Mouse (Mus musculus) heart, embryonic 13.5 days (tissue): ENCODE measurements around the gene Man2a1. TPM values are rescaled to one million over a fixed set of nuclear protein-coding genes. Genes with fewer than 3 reads are reported as not detected.

Experiments
- ATAC-seq: fragments of 200-750 bp; cut with Nextera tagmentation; 2 replicates; pipeline ENCODE4 v1.8.0; 2017; ENCODE audit warnings: moderate TSS enrichment; ENCODE audit not compliant: insufficient number of reproducible peaks, low FRiP score, low TSS enrichment; ENCODE audit errors: extremely low read depth
- H3K27ac ChIP-seq: fragments of 300-500 bp; sonication (generic); replicated peaks from 2 replicates; pipeline ENCODE4 v1.5.1; 2015; ENCODE audit warnings: moderate library complexity, mild to moderate bottlenecking, inconsistent platforms
- H3K27me3 ChIP-seq: fragments of 300-500 bp; sonication (generic); replicated peaks from 2 replicates; pipeline ENCODE4 v1.6.1; 2015; ENCODE audit warnings: mild to moderate bottlenecking, inconsistent platforms
- H3K36me3 ChIP-seq: fragments of 300-500 bp; sonication (generic); 2 replicates; pipeline ENCODE4 v1.6.1; 2015; ENCODE audit warnings: mild to moderate bottlenecking, inconsistent platforms
- H3K4me1 ChIP-seq: fragments of 300-500 bp; sonication (generic); 2 replicates; pipeline ENCODE4 v1.6.1; 2015; ENCODE audit warnings: inconsistent platforms
- H3K4me2 ChIP-seq: fragments of 300-500 bp; sonication (generic); 2 replicates; pipeline ENCODE4 v1.6.1; 2015; ENCODE audit warnings: inconsistent platforms, mild to moderate bottlenecking, moderate library complexity
- H3K4me3 ChIP-seq: fragments of 300-500 bp; sonication (generic); 2 replicates; pipeline ENCODE4 v1.5.1; 2015; ENCODE audit warnings: moderate library complexity, mild to moderate bottlenecking, inconsistent platforms
- H3K9ac ChIP-seq: fragments of 300-500 bp; sonication (generic); 2 replicates; pipeline ENCODE4 v1.6.1; 2015; ENCODE audit warnings: inconsistent platforms, mild to moderate bottlenecking, moderate library complexity
- H3K9me3 ChIP-seq: fragments of 300-500 bp; sonication (generic); 2 replicates; pipeline ENCODE4 v1.6.1; 2016; ENCODE audit warnings: inconsistent platforms
- WGBS: fragments of 180-500 bp; shearing (Covaris S2); methylation state at CpG from one replicate; pipeline ENCODE4 v1.1.7; 2015; ENCODE audit warnings: mixed read lengths; 5-methylcytosine and 5-hydroxymethylcytosine counted together
- polyA plus RNA-seq: library from polyadenylated mRNA; unstranded; fragments of >200 nt; fragmentation: Nextera tagmentation; extraction: Ambion mirVana; gene quantifications from 2 replicates; pipeline ENCODE4 v1.2.1, GENCODE M21; 2015

The Man2a1 gene
- polyA plus RNA-seq, 1 experiment from 2014 or later: 4.4 TPM

GRCm38 (mm10) chr17:64629486-64629885, 28.9 kb downstream of the Man2a1 start:
- 77% methylated on average over 5 of the region's 5 CpGs for WGBS
- Histone ChIP-seq H3K27me3 (peaks cover 4% of the 10 kb centered on the region; the same call in 1 of the 2 replicates), H3K27ac (no peak overlapping the region), H3K4me3 (no peak overlapping the region), H3K4me1 (peaks cover 6% of the 10 kb centered on the region; the same call in 1 of the 2 replicates), H3K36me3 (peaks cover 35% of the 10 kb centered on the region), H3K9ac (no peak overlapping the region), H3K9me3 (no peaks in the 10 kb centered on the region), H3K4me2 (no peak overlapping the region)
- ATAC-seq: no peak

GRCm38 (mm10) chr17:64630506-64630905, 30.0 kb downstream of the Man2a1 start:
- peaks cover 33% of the 10 kb centered on the region for H3K36me3 ChIP-seq
- no peak overlapping the region for H3K4me2 ChIP-seq
- H3K4me3 ChIP-seq: no peak overlapping the region
- peaks cover 6% of the 10 kb centered on the region; the same call in 1 of the 2 replicates for H3K4me1 ChIP-seq
- no peak overlapping the region for H3K9ac ChIP-seq
- H3K27ac ChIP-seq: no peak overlapping the region
- 75% methylated on average over 12 of the region's 12 CpGs for WGBS
- H3K9me3 ChIP-seq: no peaks in the 10 kb centered on the region
- peaks cover 8% of the 10 kb centered on the region; the same call in 1 of the 2 replicates for H3K27me3 ChIP-seq
- ATAC-seq: no peak

GRCm38 (mm10) chr17:64637868-64638537, 37.5 kb downstream of the Man2a1 start:
- Histone ChIP-seq H3K36me3 (peaks cover 20% of the 10 kb centered on the region), H3K9me3 (no peaks in the 10 kb centered on the region), H3K27me3 (peaks cover 51% of the 10 kb centered on the region), H3K4me1 (peaks cover 14% of the 10 kb centered on the region), H3K9ac (no peak overlapping the region), H3K4me3 (no peak overlapping the region), H3K4me2 (no peak overlapping the region), H3K27ac (no peak overlapping the region)
- WGBS: 82% methylated on average over 8 of the region's 8 CpGs
- no peak for ATAC-seq

- Histone ChIP-seq H3K4me3 (no peak overlapping the region), H3K9me3 (no peaks in the 10 kb centered on the region), H3K27me3 (peaks cover 68% of the 10 kb centered on the region)
Measured at GRCm38 (mm10) chr17:64641376-64641775, 40.8 kb downstream of the Man2a1 start.

GRCm38 (mm10) chr17:64643644-64644043, 43.1 kb downstream of the Man2a1 start:
- Histone ChIP-seq H3K36me3 (peaks cover 12% of the 10 kb centered on the region), H3K27me3 (peaks cover 74% of the 10 kb centered on the region), H3K4me3 (no peak overlapping the region), H3K9ac (no peak overlapping the region), H3K27ac (no peak overlapping the region), H3K9me3 (no peaks in the 10 kb centered on the region), H3K4me2 (peak overlapping the region; percentile 24), H3K4me1 (peaks cover 29% of the 10 kb centered on the region)
- ATAC-seq: no peak
- whole genome bisulfite sequencing: 23% methylated on average over 7 of the region's 7 CpGs

More at GRCm38 (mm10) chr17:64641376-64641775, 40.8 kb downstream of the Man2a1 start:
- 72% methylated on average over 3 of the region's 3 CpGs for WGBS
- Histone ChIP-seq H3K27ac (no peak overlapping the region), H3K4me1 (peaks cover 21% of the 10 kb centered on the region), H3K9ac (no peak overlapping the region), H3K4me2 (no peak overlapping the region), H3K36me3 (peaks cover 14% of the 10 kb centered on the region)
- ATAC-seq: no peak

- peaks cover 74% of the 10 kb centered on the region for H3K27me3 ChIP-seq
- 64% methylated on average over 8 of the region's 8 CpGs for WGBS
Measured at GRCm38 (mm10) chr17:64644888-64645605, 44.5 kb downstream of the Man2a1 start.

GRCm38 (mm10) chr17:64647396-64647795, 46.9 kb downstream of the Man2a1 start:
- ATAC-seq: no peak
- Histone ChIP-seq H3K4me1 (peaks cover 21% of the 10 kb centered on the region), H3K4me2 (no peak overlapping the region), H3K9ac (no peak overlapping the region), H3K36me3 (peaks cover 22% of the 10 kb centered on the region), H3K27me3 (peaks cover 72% of the 10 kb centered on the region), H3K27ac (no peak overlapping the region), H3K9me3 (0 out of 2 replicates have a peak, but pooled peaks cover 3% of the 10 kb centered on the region), H3K4me3 (no peak overlapping the region)
- WGBS: 50% methylated on average over 9 of the region's 9 CpGs

More at GRCm38 (mm10) chr17:64644888-64645605, 44.5 kb downstream of the Man2a1 start:
- H3K9ac ChIP-seq: no peak overlapping the region
- no peak overlapping the region for H3K27ac ChIP-seq
- no peaks in the 10 kb centered on the region for H3K9me3 ChIP-seq
- no peak overlapping the region for H3K4me3 ChIP-seq
- peaks cover 4% of the 10 kb centered on the region; the same call in 1 of the 2 replicates for H3K36me3 ChIP-seq
- no peak overlapping the region for H3K4me2 ChIP-seq
- peaks cover 29% of the 10 kb centered on the region for H3K4me1 ChIP-seq
- no peak for ATAC-seq

GRCm38 (mm10) chr17:64650702-64651101, 50.2 kb downstream of the Man2a1 start:
- Histone ChIP-seq H3K36me3 (peaks cover 40% of the 10 kb centered on the region), H3K27ac (no peak overlapping the region), H3K4me3 (no peak overlapping the region), H3K9ac (no peak overlapping the region), H3K27me3 (peaks cover 73% of the 10 kb centered on the region), H3K4me1 (peaks cover 8% of the 10 kb centered on the region), H3K9me3 (0 out of 2 replicates have a peak, but pooled peaks cover 6% of the 10 kb centered on the region), H3K4me2 (no peak overlapping the region)
- no peak for ATAC-seq
- WGBS: 90% methylated on average over 9 of the region's 9 CpGs

GRCm38 (mm10) chr17:64653621-64654020, 53.1 kb downstream of the Man2a1 start:
- Histone ChIP-seq H3K9me3 (0 out of 2 replicates have a peak, but pooled peaks cover 6% of the 10 kb centered on the region), H3K4me1 (no peaks in the 10 kb centered on the region), H3K4me2 (no peak overlapping the region), H3K36me3 (peaks cover 42% of the 10 kb centered on the region), H3K27ac (no peak overlapping the region), H3K4me3 (no peak overlapping the region), H3K27me3 (peaks cover 65% of the 10 kb centered on the region), H3K9ac (no peak overlapping the region)
- WGBS: 94% methylated on average over 2 of the region's 2 CpGs
- no peak for ATAC-seq

- H3K4me3 ChIP-seq: no peak overlapping the region
- no peak for ATAC-seq
- H3K9me3 ChIP-seq: no peaks in the 10 kb centered on the region
- no peak overlapping the region for H3K9ac ChIP-seq
- peaks cover 21% of the 10 kb centered on the region for H3K27me3 ChIP-seq
- whole genome bisulfite sequencing: 84% methylated on average over 4 of the region's 4 CpGs
- no peak overlapping the region for H3K4me2 ChIP-seq
- no peaks in the 10 kb centered on the region for H3K4me1 ChIP-seq
- no peak overlapping the region for H3K27ac ChIP-seq
- peaks cover 25% of the 10 kb centered on the region for H3K36me3 ChIP-seq
Measured at GRCm38 (mm10) chr17:64659682-64660081, 59.1 kb downstream of the Man2a1 start.

- H3K4me2 ChIP-seq: no peak overlapping the region
- ATAC-seq: no peak
- no peaks in the 10 kb centered on the region for H3K4me1 ChIP-seq
- no peak overlapping the region for H3K4me3 ChIP-seq
- no peak overlapping the region for H3K9ac ChIP-seq
- H3K27ac ChIP-seq: no peak overlapping the region
- no peaks in the 10 kb centered on the region for H3K27me3 ChIP-seq
- H3K9me3 ChIP-seq: no peaks in the 10 kb centered on the region
- H3K36me3 ChIP-seq: peaks cover 41% of the 10 kb centered on the region
- WGBS: 78% methylated on average over 4 of the region's 4 CpGs
Measured at GRCm38 (mm10) chr17:64666518-64666917, 66.0 kb downstream of the Man2a1 start.
